Mouse (Mus musculus): Measurements from ENCODE around the gene Gpr160. TPM values are rescaled to one million over a fixed set of nuclear protein-coding genes. Genes with fewer than 3 reads are reported as not detected.

Gene Gpr160
- polyA plus RNA-seq, 1 experiment from 2014 or later = 1.9 TPM

GRCm38 (mm10) chr3:30876709-30877108 is 21.0 kb downstream of the Gpr160 start:
- WGBS = 90% methylated on average over 6 of the region's 6 CpGs
- Histone ChIP-seq H3K9me3 (ENCODE audit: control insufficient read depth, low read length) (no peaks in the 10 kb centered on the region), H3K9ac (ENCODE audit: low read depth, low read length) (no peak overlapping the region), H3K27ac (ENCODE audit: low read depth, low read length) (no peak overlapping the region), H3K4me3 (ENCODE audit: low read length) (no peak overlapping the region), H3K4me1 (ENCODE audit: control insufficient read depth, insufficient read depth, low read depth, low read length) (no peaks in the 10 kb centered on the region), H3K27me3 (replicated peaks; ENCODE audit: control insufficient read depth, insufficient read depth, low read length) (no peaks in the 10 kb centered on the region), H3K36me3 (ENCODE audit: control insufficient read depth, insufficient read depth, low read length) (no peaks in the 10 kb centered on the region), H3K4me2 (ENCODE audit: low read length) (no peak overlapping the region)
- no peak for ATAC-seq

- H3K4me2 ChIP-seq (ENCODE audit: low read length) = no peak overlapping the region
- H3K9ac ChIP-seq (ENCODE audit: low read depth, low read length) = no peak overlapping the region
- H3K27me3 ChIP-seq (replicated peaks; ENCODE audit: control insufficient read depth, insufficient read depth, low read length) = no peaks in the 10 kb centered on the region
- no peak overlapping the region for H3K4me3 ChIP-seq (ENCODE audit: low read length)
- H3K9me3 ChIP-seq (ENCODE audit: control insufficient read depth, low read length) = no peaks in the 10 kb centered on the region
- WGBS = 87% methylated on average over 3 of the region's 3 CpGs
- ATAC-seq = no peak
- H3K27ac ChIP-seq (ENCODE audit: low read depth, low read length) = no peak overlapping the region
- H3K36me3 ChIP-seq (ENCODE audit: control insufficient read depth, insufficient read depth, low read length) = no peaks in the 10 kb centered on the region
- no peaks in the 10 kb centered on the region for H3K4me1 ChIP-seq (ENCODE audit: control insufficient read depth, insufficient read depth, low read depth, low read length)
These were observed 31.7 kb downstream of the Gpr160 start for GRCm38 (mm10) chr3:30887449-30887848.

GRCm38 (mm10) chr3:30889014-30889413 is 33.3 kb downstream of the Gpr160 start:
- Histone ChIP-seq H3K9ac (ENCODE audit: low read depth, low read length) (no peak overlapping the region), H3K9me3 (ENCODE audit: control insufficient read depth, low read length) (no peaks in the 10 kb centered on the region), H3K4me3 (ENCODE audit: low read length) (no peak overlapping the region), H3K27ac (ENCODE audit: low read depth, low read length) (no peak overlapping the region), H3K36me3 (ENCODE audit: control insufficient read depth, insufficient read depth, low read length) (no peaks in the 10 kb centered on the region), H3K4me2 (ENCODE audit: low read length) (no peak overlapping the region), H3K27me3 (replicated peaks; ENCODE audit: control insufficient read depth, insufficient read depth, low read length) (no peaks in the 10 kb centered on the region), H3K4me1 (ENCODE audit: control insufficient read depth, insufficient read depth, low read depth, low read length) (no peaks in the 10 kb centered on the region)
- 25% methylated on average over 1 of the region's 1 CpGs for WGBS
- ATAC-seq = no peak

- H3K27ac ChIP-seq (ENCODE audit: low read depth, low read length) = no peak overlapping the region
- H3K27me3 ChIP-seq (replicated peaks; ENCODE audit: control insufficient read depth, insufficient read depth, low read length) = no peaks in the 10 kb centered on the region
- WGBS = 89% methylated on average over 5 of the region's 5 CpGs
- no peaks in the 10 kb centered on the region for H3K9me3 ChIP-seq (ENCODE audit: control insufficient read depth, low read length)
- H3K4me1 ChIP-seq (ENCODE audit: control insufficient read depth, insufficient read depth, low read depth, low read length) = no peaks in the 10 kb centered on the region
- H3K36me3 ChIP-seq (ENCODE audit: control insufficient read depth, insufficient read depth, low read length) = peaks cover 7% of the 10 kb centered on the region
- no peak for ATAC-seq
- no peak overlapping the region for H3K9ac ChIP-seq (ENCODE audit: low read depth, low read length)
- no peak overlapping the region for H3K4me2 ChIP-seq (ENCODE audit: low read length)
- H3K4me3 ChIP-seq (ENCODE audit: low read length) = no peak overlapping the region
These were observed 41.0 kb downstream of the Gpr160 start for GRCm38 (mm10) chr3:30896721-30897120.

- H3K4me1 ChIP-seq (ENCODE audit: control insufficient read depth, insufficient read depth, low read depth, low read length) = no peaks in the 10 kb centered on the region
- no peak for ATAC-seq
- no peaks in the 10 kb centered on the region for H3K9me3 ChIP-seq (ENCODE audit: control insufficient read depth, low read length)
- H3K36me3 ChIP-seq (ENCODE audit: control insufficient read depth, insufficient read depth, low read length) = peaks cover 10% of the 10 kb centered on the region
- no peak overlapping the region for H3K27ac ChIP-seq (ENCODE audit: low read depth, low read length)
- H3K4me2 ChIP-seq (ENCODE audit: low read length) = no peak overlapping the region
- H3K27me3 ChIP-seq (replicated peaks; ENCODE audit: control insufficient read depth, insufficient read depth, low read length) = no peaks in the 10 kb centered on the region
- 95% methylated on average over 8 of the region's 8 CpGs for WGBS
- no peak overlapping the region for H3K9ac ChIP-seq (ENCODE audit: low read depth, low read length)
- no peak overlapping the region for H3K4me3 ChIP-seq (ENCODE audit: low read length)
These were observed 43.7 kb downstream of the Gpr160 start for GRCm38 (mm10) chr3:30899407-30899806.

- ATAC-seq = no peak
- H3K27ac ChIP-seq (ENCODE audit: low read depth, low read length) = no peak overlapping the region
- no peak overlapping the region for H3K4me2 ChIP-seq (ENCODE audit: low read length)
- 76% methylated on average over 1 of the region's 1 CpGs for WGBS
- no peaks in the 10 kb centered on the region for H3K4me1 ChIP-seq (ENCODE audit: control insufficient read depth, insufficient read depth, low read depth, low read length)
- peaks cover 15% of the 10 kb centered on the region for H3K36me3 ChIP-seq (ENCODE audit: control insufficient read depth, insufficient read depth, low read length)
- no peak overlapping the region for H3K4me3 ChIP-seq (ENCODE audit: low read length)
- no peaks in the 10 kb centered on the region for H3K9me3 ChIP-seq (ENCODE audit: control insufficient read depth, low read length)
- H3K9ac ChIP-seq (ENCODE audit: low read depth, low read length) = no peak overlapping the region
- no peaks in the 10 kb centered on the region for H3K27me3 ChIP-seq (replicated peaks; ENCODE audit: control insufficient read depth, insufficient read depth, low read length)
These were observed 48.9 kb downstream of the Gpr160 start for GRCm38 (mm10) chr3:30904658-30905057.

- no peak overlapping the region for H3K4me3 ChIP-seq (ENCODE audit: low read length)
These were observed 61.4 kb downstream of the Gpr160 start for GRCm38 (mm10) chr3:30917160-30917559.

GRCm38 (mm10) chr3:30927664-30928063 is 71.9 kb downstream of the Gpr160 start:
- 97% methylated on average over 3 of the region's 3 CpGs for WGBS
- H3K4me1 ChIP-seq (ENCODE audit: control insufficient read depth, insufficient read depth, low read depth, low read length) = no peaks in the 10 kb centered on the region
- H3K27ac ChIP-seq (ENCODE audit: low read depth, low read length) = no peak overlapping the region
- no peaks in the 10 kb centered on the region for H3K9me3 ChIP-seq (ENCODE audit: control insufficient read depth, low read length)
- no peak for ATAC-seq
- H3K27me3 ChIP-seq (replicated peaks; ENCODE audit: control insufficient read depth, insufficient read depth, low read length) = no peaks in the 10 kb centered on the region
- H3K9ac ChIP-seq (ENCODE audit: low read depth, low read length) = no peak overlapping the region
- peaks cover 19% of the 10 kb centered on the region for H3K36me3 ChIP-seq (ENCODE audit: control insufficient read depth, insufficient read depth, low read length)
- no peak overlapping the region for H3K4me3 ChIP-seq (ENCODE audit: low read length)
- H3K4me2 ChIP-seq (ENCODE audit: low read length) = no peak overlapping the region

More at GRCm38 (mm10) chr3:30917160-30917559, 61.4 kb downstream of the Gpr160 start:
- Histone ChIP-seq H3K4me1 (ENCODE audit: control insufficient read depth, insufficient read depth, low read depth, low read length) (no peaks in the 10 kb centered on the region), H3K9ac (ENCODE audit: low read depth, low read length) (no peak overlapping the region), H3K27me3 (replicated peaks; ENCODE audit: control insufficient read depth, insufficient read depth, low read length) (no peaks in the 10 kb centered on the region), H3K36me3 (ENCODE audit: control insufficient read depth, insufficient read depth, low read length) (peaks cover 24% of the 10 kb centered on the region), H3K9me3 (ENCODE audit: control insufficient read depth, low read length) (no peaks in the 10 kb centered on the region), H3K4me2 (ENCODE audit: low read length) (no peak overlapping the region), H3K27ac (ENCODE audit: low read depth, low read length) (no peak overlapping the region)
- 82% methylated on average over 4 of the region's 4 CpGs for WGBS
- no peak for ATAC-seq

GRCm38 (mm10) chr3:30929828-30930227 is 74.1 kb downstream of the Gpr160 start:
- no peaks in the 10 kb centered on the region for H3K9me3 ChIP-seq (ENCODE audit: control insufficient read depth, low read length)
- 57% methylated on average over 3 of the region's 3 CpGs for WGBS
- no peak overlapping the region for H3K9ac ChIP-seq (ENCODE audit: low read depth, low read length)
- no peaks in the 10 kb centered on the region for H3K27me3 ChIP-seq (replicated peaks; ENCODE audit: control insufficient read depth, insufficient read depth, low read length)
- H3K4me2 ChIP-seq (ENCODE audit: low read length) = no peak overlapping the region
- ATAC-seq = 0 out of 2 replicates have a peak, but pooled peaks have one; percentile 20
- H3K27ac ChIP-seq (ENCODE audit: low read depth, low read length) = no peak overlapping the region
- H3K4me1 ChIP-seq (ENCODE audit: control insufficient read depth, insufficient read depth, low read depth, low read length) = no peaks in the 10 kb centered on the region
- no peak overlapping the region for H3K4me3 ChIP-seq (ENCODE audit: low read length)
- H3K36me3 ChIP-seq (ENCODE audit: control insufficient read depth, insufficient read depth, low read length) = peaks cover 19% of the 10 kb centered on the region

- Histone ChIP-seq H3K4me1 (ENCODE audit: control insufficient read depth, insufficient read depth, low read depth, low read length) (no peaks in the 10 kb centered on the region), H3K36me3 (ENCODE audit: control insufficient read depth, insufficient read depth, low read length) (peaks cover 23% of the 10 kb centered on the region), H3K4me2 (ENCODE audit: low read length) (no peak overlapping the region), H3K9ac (ENCODE audit: low read depth, low read length) (no peak overlapping the region), H3K27ac (ENCODE audit: low read depth, low read length) (no peak overlapping the region), H3K4me3 (ENCODE audit: low read length) (no peak overlapping the region), H3K9me3 (ENCODE audit: control insufficient read depth, low read length) (no peaks in the 10 kb centered on the region), H3K27me3 (replicated peaks; ENCODE audit: control insufficient read depth, insufficient read depth, low read length) (no peaks in the 10 kb centered on the region)
- no peak for ATAC-seq
These were observed 78.6 kb downstream of the Gpr160 start for GRCm38 (mm10) chr3:30934384-30934783.

Data from hindbrain, embryonic 16.5 days (tissue).